Mouse (Mus musculus) Patski (cell line): ENCODE data around the gene Tas1r1. TPM values are rescaled to one million over a fixed set of nuclear protein-coding genes. Genes with fewer than 3 reads are reported as not detected.

ENCODE experiments used
- ATAC-seq: fragments of 100-300 bp; one replicate; pipeline ENCODE4 v1.8.0; 2021
- CTCF ChIA-PET: fragments of 350-600 bp; sonication (Branson Sonifier 250); formaldehyde crosslinking; loops from one replicate; lab custom pipeline; 2022; ENCODE audit warnings: inconsistent platforms; lab: Charles Lee
- POLR2A ChIA-PET: fragments of 350-600 bp; sonication (Branson Sonifier 250); formaldehyde crosslinking; loops from one replicate; lab custom pipeline; 2022; ENCODE audit warnings: antibody characterized with exemption, inconsistent platforms; lab: Charles Lee
- DNase-seq: peaks from one replicate; pipeline ENCODE4 v3.0.0-alpha.2; 2011; ENCODE audit warnings: low read depth, low spot score
- H3K27me3 ChIP-seq: fragments of 371-371 bp; one replicate; pipeline ENCODE4 v1.5.1; 2021
- CTCF ChIP-seq: fragments of 100-300 bp; IDR thresholded peaks from one replicate; pipeline ENCODE4 v1.5.1; 2021
- in situ Hi-C: fragments of 300-500 bp; cut with MboI; formaldehyde crosslinking; loops from 3 replicates; pipeline ENCODE4 v1.11.1; 2018; ENCODE audit warnings: low pct_unique_long_range_greater_than_20kb, mixed read lengths
- polyA plus RNA-seq: library from polyadenylated mRNA; unstranded; gene quantifications from one replicate; pipeline ENCODE4 v1.2.3, GENCODE M21; 2021

The Tas1r1 gene
- polyA plus RNA-seq, 1 experiment from 2014 or later: 0.56 TPM

DNA sequence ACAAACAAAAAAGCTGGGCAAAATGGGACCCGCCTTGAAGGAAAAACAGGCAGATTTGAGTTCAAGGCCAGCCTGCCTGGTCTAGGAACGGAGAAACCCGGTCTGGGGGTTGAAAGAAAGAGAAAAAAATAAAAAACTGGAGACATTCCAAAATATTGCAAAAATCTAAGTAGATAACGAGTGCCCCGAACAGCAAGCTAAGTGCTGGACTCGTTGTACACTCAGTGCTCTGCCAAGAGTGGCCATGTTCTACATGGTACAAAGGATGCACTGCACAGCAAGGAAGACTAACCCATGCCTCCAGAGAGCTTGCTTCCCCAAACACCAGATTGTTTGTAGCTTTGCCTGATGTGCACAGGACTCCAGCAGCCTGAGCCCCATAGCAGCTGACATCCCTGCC is 45.3 kb downstream of the Tas1r1 start:
- no peak for DNase-seq
- CTCF ChIA-PET: interaction anchor here (0.8 to 1.3 kb wide), 2 partner anchors 11 to 35 kb away, joined by 3 read pairs; partner anchors contain the start of gene Zbtb48
- ATAC-seq: no peak
- no peak for TF ChIP-seq CTCF
- no peaks in the 10 kb centered on the region for H3K27me3 ChIP-seq
- POLR2A ChIA-PET: interaction anchor here (0.7 to 2.2 kb wide), 2 partner anchors 16 to 45 kb away, joined by 3 to 7 read pairs; partner anchors contain the start of gene Klhl21
- in situ Hi-C loops: no loop called here

DNA sequence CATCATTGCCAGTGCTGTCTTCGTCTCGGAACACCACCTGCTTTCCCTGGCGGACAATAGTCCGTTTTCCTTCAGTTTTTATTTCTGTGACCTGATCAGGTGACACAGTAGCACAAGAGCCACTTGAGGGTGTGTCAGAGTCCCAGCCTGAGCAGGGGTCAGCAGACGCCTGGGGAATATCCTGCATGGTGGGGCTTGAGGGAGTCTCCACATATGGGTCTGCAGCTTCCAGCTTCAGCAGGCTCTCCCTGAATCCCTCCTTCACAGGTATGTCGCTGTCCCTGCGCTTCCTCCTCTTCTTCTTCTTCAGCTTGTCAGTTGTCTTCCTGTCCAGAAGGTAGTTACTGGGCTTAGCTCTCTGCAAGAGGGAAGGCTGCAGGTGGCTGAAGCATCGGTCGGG is 46.3 kb downstream of the Tas1r1 start:
- ATAC-seq: no peak
- ChIA-PET POLR2A (no interaction called here), CTCF (no interaction called here)
- DNase-seq: no peak
- in situ Hi-C loops: no loop called here
- TF ChIP-seq CTCF: no peak
- H3K27me3 ChIP-seq: no peaks in the 10 kb centered on the region

DNA sequence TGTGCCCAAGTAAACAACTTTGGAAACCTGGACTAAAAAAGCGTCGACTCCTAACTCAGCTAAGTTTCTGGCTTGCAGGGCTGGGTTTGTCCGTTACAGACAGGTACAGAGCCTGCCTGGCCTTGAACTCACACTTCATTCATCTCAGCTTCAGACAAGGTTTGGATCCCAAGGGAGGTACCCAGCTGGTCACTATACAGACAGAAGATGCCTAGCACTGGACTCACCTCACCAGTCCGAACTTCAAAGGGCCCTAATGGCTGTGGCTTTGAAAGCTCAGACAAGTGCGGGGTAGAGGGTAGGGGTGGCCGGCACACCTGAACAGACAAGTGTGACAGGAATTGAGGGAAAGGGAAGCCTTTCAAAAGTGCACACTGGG is 49.3 kb downstream of the Tas1r1 start:
- DNase-seq (no peak), ATAC-seq (no peak)
- ChIA-PET POLR2A (interaction anchor here (0.9 to 1.3 kb wide), 2 partner anchors 20 to 22 kb away, joined by 3 to 6 read pairs; partner anchors contain the start of gene Klhl21), CTCF (interaction anchor here (0.9 to 3.2 kb wide), 3 partner anchors 8 to 19 kb away, joined by 3 to 12 read pairs (median 3); partner anchors contain the start of gene Klhl21)
- no peaks in the 10 kb centered on the region for H3K27me3 ChIP-seq
- in situ Hi-C loops: no loop called here
- no peak for TF ChIP-seq CTCF

DNA sequence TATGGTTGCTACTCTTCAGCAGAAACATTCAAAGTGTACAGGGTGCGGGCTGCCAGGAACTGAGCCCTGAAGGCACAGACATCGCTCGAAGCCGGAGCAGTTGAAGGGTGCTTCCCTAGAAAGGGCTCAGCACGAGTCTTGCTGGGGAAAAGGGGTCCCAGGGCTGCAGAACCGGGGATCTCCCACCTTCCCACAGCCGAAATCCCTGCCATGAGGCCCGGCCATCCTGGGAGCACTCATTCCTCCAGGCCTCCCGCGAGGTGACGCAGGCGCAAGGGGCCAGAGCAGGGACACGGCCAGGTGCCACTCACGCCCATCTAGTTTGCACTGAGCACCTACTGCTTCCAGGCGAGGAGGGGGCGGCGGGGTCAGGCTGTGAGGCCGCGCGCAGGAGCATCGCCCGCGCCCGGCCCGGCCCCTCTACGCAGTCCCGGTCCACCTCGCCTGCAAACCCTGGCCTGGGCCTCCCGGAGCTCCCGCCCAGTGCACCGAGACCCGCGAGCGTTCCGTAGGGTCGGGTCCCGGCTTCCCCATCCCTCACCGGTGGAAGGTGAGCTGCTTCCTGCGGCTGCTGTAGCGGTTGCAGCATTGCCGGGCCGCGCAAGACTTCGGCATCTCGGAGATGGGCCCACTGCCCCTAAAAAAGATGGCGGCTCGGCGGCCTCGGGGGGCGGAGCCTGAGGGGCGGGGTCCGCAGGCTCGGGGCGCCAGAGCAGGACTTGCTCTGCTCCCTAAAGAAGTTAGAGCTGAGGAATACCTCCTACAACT is 49.8 kb downstream of the Tas1r1 start, which contains the start of gene Thap3:
Gene Thap3, minus strand, starts transcription at position 656 of the 768 bp plus-strand sequence.
- DNase-seq (no peak), ATAC-seq (peak; percentile 66)
- in situ Hi-C loops: no loop called here
- POLR2A ChIA-PET: interaction anchor here (0.9 to 1.3 kb wide), 2 partner anchors 20 to 22 kb away, joined by 3 to 6 read pairs; partner anchors contain the start of gene Klhl21
- CTCF ChIA-PET: interaction anchor here (0.9 to 3.2 kb wide), 3 partner anchors 7 to 20 kb away, joined by 3 to 12 read pairs (median 3); partner anchors contain the start of gene Klhl21
- no peaks in the 10 kb centered on the region for H3K27me3 ChIP-seq
- TF ChIP-seq CTCF: no peak

DNA sequence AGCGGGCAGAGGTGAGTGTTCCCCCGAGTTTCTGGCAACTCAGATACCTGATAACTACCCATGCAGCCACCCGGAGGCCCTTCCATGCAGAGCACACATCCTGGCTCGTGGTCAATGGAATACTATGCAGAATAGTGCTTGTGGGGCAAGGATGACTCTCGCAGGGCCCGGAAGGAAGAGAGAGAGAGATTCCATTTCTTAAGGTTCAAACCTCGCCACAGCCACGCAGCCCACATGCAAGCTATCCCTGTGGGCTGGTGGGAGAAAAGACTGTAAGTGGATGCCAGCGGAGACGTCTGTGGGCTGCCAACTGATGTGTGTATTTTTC is 50.4 kb downstream of the Tas1r1 start:
- ATAC-seq: no peak
- in situ Hi-C loops: no loop called here

DNA sequence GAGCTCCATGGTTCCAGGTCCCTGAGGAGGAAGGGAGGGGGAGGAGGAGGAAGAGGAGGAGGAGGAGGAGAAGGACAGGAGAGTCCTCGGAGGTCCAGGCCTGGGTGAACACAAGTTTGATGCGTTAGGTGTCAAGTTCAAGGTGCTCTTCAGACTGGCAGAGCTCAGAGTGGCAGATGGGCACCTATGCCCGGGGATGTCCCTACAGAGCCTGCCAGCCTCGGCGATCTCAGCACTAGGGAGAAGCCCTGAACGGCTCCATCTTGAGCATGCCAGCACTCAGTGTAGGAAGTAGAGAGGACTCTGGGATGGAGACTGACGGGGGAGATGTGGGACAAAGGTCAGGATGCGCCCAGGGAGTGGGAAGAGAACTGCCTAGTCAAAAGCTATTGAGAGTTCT is 51.7 kb downstream of the Tas1r1 start:
- H3K27me3 ChIP-seq: no peaks in the 10 kb centered on the region
- CTCF ChIA-PET: interaction anchor here (1.0 kb wide), 1 partner anchor 42 kb away, joined by 4 read pairs; no protein-coding TSS in a partner anchor
- no peak for TF ChIP-seq CTCF
- ATAC-seq (no peak), DNase-seq (no peak)
- POLR2A ChIA-PET: interaction anchor here (0.8 kb wide), 1 partner anchor 466 kb away, joined by 3 read pairs; no protein-coding TSS in a partner anchor
- in situ Hi-C loops: no loop called here

More for the DNA sequence above, 50.4 kb downstream of the Tas1r1 start:
- POLR2A ChIA-PET: no interaction called here
- CTCF ChIA-PET: no interaction called here
- DNase-seq: no peak
- no peaks in the 10 kb centered on the region for H3K27me3 ChIP-seq
- TF ChIP-seq CTCF: no peak

DNA sequence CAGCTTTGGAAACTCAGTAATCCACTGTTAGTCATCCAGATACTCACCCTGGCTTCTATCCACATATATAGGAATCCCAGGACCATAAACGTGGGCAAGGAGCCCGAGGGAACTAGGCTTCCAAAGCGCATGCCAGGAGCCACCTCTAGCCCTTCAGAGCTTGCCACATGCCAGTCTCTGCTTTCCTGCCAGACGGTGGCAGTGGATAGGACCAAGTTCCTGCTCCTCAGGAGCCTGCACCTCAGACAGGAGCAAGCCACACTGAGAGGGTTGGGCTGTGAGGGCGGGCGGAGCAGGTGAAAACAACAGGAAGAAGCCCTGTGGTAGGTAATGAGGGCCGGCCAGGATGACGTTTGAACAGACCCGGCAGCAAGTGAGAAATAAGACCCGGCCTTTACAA is 52.5 kb downstream of the Tas1r1 start:
- in situ Hi-C loops: no loop called here
- no peak for TF ChIP-seq CTCF
- DNase-seq (no peak), ATAC-seq (no peak)
- ChIA-PET CTCF (interaction anchor here (1.0 kb wide), 1 partner anchor 43 kb away, joined by 4 read pairs; no protein-coding TSS in a partner anchor), POLR2A (interaction anchor here (0.8 kb wide), 1 partner anchor 467 kb away, joined by 3 read pairs; no protein-coding TSS in a partner anchor)
- no peaks in the 10 kb centered on the region for H3K27me3 ChIP-seq

DNA sequence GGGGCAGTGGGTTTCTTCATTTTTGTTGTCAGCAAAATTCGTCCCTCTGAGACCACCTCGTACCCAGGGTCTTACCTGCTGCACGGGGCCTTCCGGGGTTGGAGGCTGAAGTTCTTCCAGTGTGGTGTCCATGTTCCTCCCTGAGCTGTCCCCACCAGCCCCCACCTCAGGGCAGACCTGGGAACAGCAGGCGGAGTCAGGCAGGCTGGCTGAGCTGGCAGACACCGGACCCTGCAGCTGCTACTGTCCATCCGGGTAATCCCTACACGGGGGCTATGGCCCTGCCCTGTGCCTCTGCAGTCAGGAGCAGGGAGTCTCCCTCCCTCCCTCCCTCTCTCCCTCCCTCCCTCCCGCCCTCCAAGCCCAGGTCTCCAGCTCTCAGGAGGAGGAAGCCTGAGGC is 54.8 kb downstream of the Tas1r1 start:
- no peaks in the 10 kb centered on the region for H3K27me3 ChIP-seq
- ChIA-PET POLR2A (interaction anchor here (1.4 kb wide), 1 partner anchor 55 kb away, joined by 4 read pairs; the partner anchor contains the start of genes Nol9 and Tas1r1), CTCF (interaction anchor here (0.7 to 1.1 kb wide), 3 partner anchors 9 to 46 kb away, joined by 3 read pairs; partner anchors contain the start of gene Klhl21)
- DNase-seq (no peak), ATAC-seq (no peak)
- no peak for TF ChIP-seq CTCF
- in situ Hi-C loops: loop anchor here (5.0 kb wide), 1 partner anchor 44 kb away; the partner anchor contains the start of gene Zbtb48

DNA sequence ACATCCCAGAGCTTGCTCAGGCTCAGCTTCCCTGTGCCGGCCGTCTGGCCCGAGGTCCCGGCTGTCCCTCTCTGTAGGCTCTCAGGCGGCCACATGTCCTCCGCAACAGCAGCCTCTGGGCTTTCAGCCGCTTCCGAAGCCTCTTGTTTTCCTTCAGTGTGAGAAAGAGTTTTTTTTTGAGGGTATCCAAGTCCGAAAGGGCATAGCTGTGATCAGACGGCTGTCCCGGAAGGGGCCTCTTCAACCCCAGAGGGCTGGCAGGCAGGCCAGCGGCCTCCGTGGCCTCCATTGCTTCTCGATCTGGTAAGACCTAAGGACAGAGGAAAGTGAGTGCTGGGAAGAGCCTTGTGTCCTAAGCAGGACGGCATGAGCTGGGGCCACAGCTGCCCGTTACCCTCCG is 55.3 kb downstream of the Tas1r1 start:
- H3K27me3 ChIP-seq: no peaks in the 10 kb centered on the region
- in situ Hi-C loops: loop anchor here (5.0 kb wide), 1 partner anchor 44 kb away; the partner anchor contains the start of gene Zbtb48
- CTCF ChIA-PET: interaction anchor here (0.9 to 1.1 kb wide), 2 partner anchors 26 to 46 kb away, joined by 3 read pairs; partner anchors contain the start of gene Klhl21
- DNase-seq: no peak
- TF ChIP-seq CTCF: no peak
- POLR2A ChIA-PET: interaction anchor here (1.4 kb wide), 1 partner anchor 56 kb away, joined by 4 read pairs; the partner anchor contains the start of genes Nol9 and Tas1r1
- no peak for ATAC-seq

DNA sequence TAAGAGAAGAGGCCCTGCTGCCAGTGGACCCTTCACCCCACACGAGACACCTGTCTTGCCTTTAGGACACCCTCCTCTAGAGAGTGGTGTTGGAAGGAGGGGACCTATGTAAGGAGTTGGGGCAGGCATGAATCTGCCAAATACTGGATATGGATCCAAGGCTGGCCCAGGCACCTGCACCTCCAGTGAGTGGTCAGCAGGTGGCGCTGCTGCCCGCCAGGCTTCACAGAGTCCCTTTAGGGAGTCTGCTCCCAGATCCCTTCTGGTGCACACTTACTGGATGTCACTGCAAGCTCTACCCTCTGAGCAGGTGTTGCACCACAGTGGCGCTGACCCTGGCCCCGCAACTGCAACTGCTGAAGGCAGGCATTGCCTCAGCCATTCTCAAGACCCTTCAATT is 57.0 kb downstream of the Tas1r1 start:
- no peak for TF ChIP-seq CTCF
- ChIA-PET CTCF (interaction anchor here (0.8 to 3.1 kb wide), 8 partner anchors 9 to 56 kb away, joined by 3 to 21 read pairs (median 7); partner anchors contain the start of genes Klhl21, Nol9, Tas1r1 and Thap3), POLR2A (interaction anchor here (0.9 kb wide), 1 partner anchor 27 kb away, joined by 3 read pairs; the partner anchor contains the start of gene Klhl21)
- in situ Hi-C loops: loop anchor here (5.0 kb wide), 1 partner anchor 46 kb away; the partner anchor contains the start of gene Zbtb48
- no peaks in the 10 kb centered on the region for H3K27me3 ChIP-seq
- peak; percentile 69 for ATAC-seq
- DNase-seq: no peak
